Mouse (Mus musculus): Measurements from ENCODE around the gene Ptprd.

- TF ChIP-seq CTCF (IDR thresholded peaks at IDR 0.05; ENCODE audit: insufficient read depth, low read depth, low read length) (no peak), POLR2A (IDR thresholded peaks at IDR 0.05; ENCODE audit: insufficient read depth, low read depth, low read length) (no peak)
Measured at GRCm38 (mm10) chr4:76977056-76977809, 1234.5 kb downstream of the Ptprd start.

All from olfactory bulb, adult 2 months (tissue).